Mouse (Mus musculus) spleen, adult 2 months (tissue): ENCODE measurements around the gene Gstk1.

Experiments used
- CTCF ChIP-seq: fragments of 200-500 bp; IDR thresholded peaks from 2 replicates; pipeline ENCODE4 v1.5.1; 2011; ENCODE audit warnings: mild to moderate bottlenecking, inconsistent platforms; ENCODE audit not compliant: insufficient read depth, insufficient read length, insufficient replicate concordance; ENCODE audit errors: extremely low read depth
- POLR2A ChIP-seq: fragments of 200-500 bp; IDR thresholded peaks from 2 replicates; pipeline ENCODE4 v1.6.1; 2011; ENCODE audit warnings: low read depth, low read length, inconsistent platforms

DNA sequence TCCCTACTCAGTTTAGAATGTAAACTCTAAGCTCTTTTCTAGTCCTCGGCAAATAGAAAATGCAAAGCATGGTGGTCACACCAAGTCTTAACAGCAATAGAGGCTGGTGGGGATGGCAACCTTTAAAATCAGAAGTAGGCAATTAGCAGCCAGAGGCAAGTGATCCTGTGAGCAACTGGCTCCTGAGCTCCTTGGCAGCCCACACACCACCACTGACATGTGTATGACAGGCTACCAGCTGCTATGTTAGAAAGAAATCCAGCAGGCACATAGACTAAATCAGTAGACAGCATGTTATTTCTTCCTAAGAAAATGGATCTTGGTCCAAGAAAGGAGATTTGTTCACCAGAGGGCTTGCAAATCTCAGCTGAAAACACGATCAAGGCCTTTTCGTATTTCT, 14.5 kb upstream of the Gstk1 start:
- no peak for TF ChIP-seq CTCF
- TF ChIP-seq POLR2A, result no peak
